Mouse (Mus musculus): ENCODE measurements around the gene Gm20489.

The Gm20489 gene

GRCm38 (mm10) chrX:101260441-101261325 is 8.1 kb downstream of the Gm20489 start:
- peak; percentile 53 for DNase-seq (ENCODE audit: low spot score)

GRCm38 (mm10) chrX:101256603-101257002 is 12.2 kb downstream of the Gm20489 start:
- no peak for DNase-seq (ENCODE audit: low spot score)

GRCm38 (mm10) chrX:101254740-101255139 is 14.1 kb downstream of the Gm20489 start:
- no peak for DNase-seq (ENCODE audit: low spot score)

- peak; percentile 79 for DNase-seq (ENCODE audit: low spot score)
Observed at GRCm38 (mm10) chrX:101253952-101254729, 14.7 kb downstream of the Gm20489 start, which contains the start of gene Foxo4. Foxo4 (plus strand) TSS chrX:101254528.

- DNase-seq (ENCODE audit: low spot score) = no peak
Observed at GRCm38 (mm10) chrX:101245011-101245410, 23.8 kb downstream of the Gm20489 start.

- no peak for DNase-seq (ENCODE audit: low spot score)
Observed at GRCm38 (mm10) chrX:101222796-101223162, 46.0 kb downstream of the Gm20489 start.

GRCm38 (mm10) chrX:101221834-101222795 is 46.7 kb downstream of the Gm20489 start, which contains the start of gene Snx12:
Snx12 (minus strand) TSS chrX:101222563.
- DNase-seq (ENCODE audit: low spot score) = peak; percentile 87

Measured in MN1 (cell line).